Mouse (Mus musculus) limb, embryonic 13.5 days (tissue): Measurements from ENCODE around the gene Gm6309. TPM values are rescaled to one million over a fixed set of nuclear protein-coding genes. Genes with fewer than 3 reads are reported as not detected.
"Not testable (repeated sequence)": the region's sequence is repeated elsewhere in the genome, so short reads cannot be mapped to it uniquely, and the experiment has no call there.

Experiments used
- ATAC-seq: fragments of 200-750 bp; cut with Nextera tagmentation; 2 replicates; pipeline ENCODE4 v1.8.0; 2017; ENCODE audit warnings: low read depth, moderate number of reproducible peaks, moderate TSS enrichment; ENCODE audit not compliant: low FRiP score
- H3K27ac ChIP-seq: fragments of 300-500 bp; sonication (generic); 2 replicates; pipeline ENCODE4 v1.5.1; 2015; ENCODE audit warnings: inconsistent platforms, mild to moderate bottlenecking, moderate library complexity
- H3K27me3 ChIP-seq: fragments of 300-500 bp; sonication (generic); 2 replicates; pipeline ENCODE4 v1.6.1; 2015; ENCODE audit warnings: mild to moderate bottlenecking, inconsistent platforms
- H3K36me3 ChIP-seq: fragments of 300-500 bp; sonication (generic); 2 replicates; pipeline ENCODE4 v1.6.1; 2015; ENCODE audit warnings: inconsistent platforms, mild to moderate bottlenecking, moderate library complexity
- H3K4me1 ChIP-seq: fragments of 300-500 bp; sonication (generic); 2 replicates; pipeline ENCODE4 v1.6.1; 2015; ENCODE audit warnings: inconsistent platforms
- H3K4me2 ChIP-seq: fragments of 300-500 bp; sonication (generic); replicated peaks from 2 replicates; pipeline ENCODE4 v1.6.1; 2015; ENCODE audit warnings: inconsistent platforms, mild to moderate bottlenecking, moderate library complexity
- H3K4me3 ChIP-seq: fragments of 300-500 bp; sonication (generic); 2 replicates; pipeline ENCODE4 v1.5.1; 2015; ENCODE audit warnings: moderate library complexity, mild to moderate bottlenecking, inconsistent platforms
- H3K9ac ChIP-seq: fragments of 300-500 bp; sonication (generic); 2 replicates; pipeline ENCODE4 v1.6.1; 2015; ENCODE audit warnings: mild to moderate bottlenecking, inconsistent platforms
- H3K9me3 ChIP-seq: fragments of 300-500 bp; sonication (generic); 2 replicates; pipeline ENCODE4 v1.6.1; 2016; ENCODE audit warnings: inconsistent platforms
- whole genome bisulfite sequencing: fragments of 180-500 bp; shearing (Covaris S2); methylation state at CpG from one replicate; pipeline ENCODE4 v1.1.7; 2015; 5-methylcytosine and 5-hydroxymethylcytosine counted together
- polyA plus RNA-seq: library from polyadenylated mRNA; unstranded; fragments of >200 nt; fragmentation: Nextera tagmentation; extraction: Ambion mirVana; gene quantifications from 2 replicates; pipeline ENCODE4 v1.2.1, GENCODE M21; 2015

Gm6309 gene
- polyA plus RNA-seq = not detected in 2 replicates

DNA sequence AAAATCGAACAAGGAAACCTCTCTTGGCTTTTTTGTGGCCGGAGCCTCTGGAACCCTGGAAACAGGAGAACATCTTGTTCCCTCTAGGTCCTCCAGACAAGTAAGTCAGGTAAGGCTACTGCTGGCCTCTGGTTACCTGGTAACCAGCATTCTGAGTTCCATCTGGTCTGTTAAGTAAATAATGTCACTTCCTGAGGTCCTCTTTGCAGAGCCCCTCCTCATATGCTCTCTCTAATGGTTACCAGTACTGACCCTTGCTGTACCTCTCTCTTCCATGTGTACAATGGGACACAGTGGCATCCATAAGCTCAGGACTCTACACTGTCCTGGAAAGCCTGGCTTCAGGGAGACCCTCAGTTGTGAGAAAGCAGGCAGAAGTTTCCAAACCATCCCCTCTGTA is at the start of gene Gm6309:
Gm6309 (minus strand) TSS at position 101 of the 400 bp plus-strand sequence.
- H3K4me3 ChIP-seq, H3K27me3 ChIP-seq, H3K27ac ChIP-seq, H3K4me1 ChIP-seq, H3K9me3 ChIP-seq, H3K36me3 ChIP-seq, H3K4me2 ChIP-seq, ATAC-seq, H3K9ac ChIP-seq: not testable (repeated sequence)
- 78% methylated on average over 2 of the region's 2 CpGs for WGBS

DNA sequence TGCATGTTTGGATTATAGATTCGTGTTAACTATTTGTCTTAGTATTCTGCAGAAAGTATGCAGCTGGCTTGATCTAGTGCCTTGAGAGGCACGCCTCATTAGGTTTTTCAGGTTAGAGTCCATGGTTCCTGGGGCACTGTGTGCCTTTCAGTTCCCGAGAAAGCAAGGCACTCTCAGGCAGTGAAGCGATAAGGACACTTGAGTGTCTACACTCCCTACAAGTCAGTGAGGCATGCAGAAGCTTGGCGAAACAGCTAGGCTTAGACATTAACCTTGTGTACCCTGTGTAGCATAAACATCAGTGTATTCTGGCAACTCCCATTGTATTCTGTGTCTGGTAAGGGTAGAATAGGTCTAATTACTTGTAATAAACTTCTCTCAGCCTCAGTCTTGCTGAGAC is 35.0 kb upstream of the Gm6309 start:
- Histone ChIP-seq H3K9ac (no peak overlapping the region), H3K27ac (no peak overlapping the region), H3K36me3 (peaks cover 87% of the 10 kb centered on the region), H3K4me2 (no peak overlapping the region), H3K4me3 (no peak overlapping the region), H3K27me3 (no peaks in the 10 kb centered on the region), H3K4me1 (no peaks in the 10 kb centered on the region), H3K9me3 (peaks cover 13% of the 10 kb centered on the region)
- 91% methylated on average over 5 of the region's 5 CpGs for WGBS
- ATAC-seq = no peak

DNA sequence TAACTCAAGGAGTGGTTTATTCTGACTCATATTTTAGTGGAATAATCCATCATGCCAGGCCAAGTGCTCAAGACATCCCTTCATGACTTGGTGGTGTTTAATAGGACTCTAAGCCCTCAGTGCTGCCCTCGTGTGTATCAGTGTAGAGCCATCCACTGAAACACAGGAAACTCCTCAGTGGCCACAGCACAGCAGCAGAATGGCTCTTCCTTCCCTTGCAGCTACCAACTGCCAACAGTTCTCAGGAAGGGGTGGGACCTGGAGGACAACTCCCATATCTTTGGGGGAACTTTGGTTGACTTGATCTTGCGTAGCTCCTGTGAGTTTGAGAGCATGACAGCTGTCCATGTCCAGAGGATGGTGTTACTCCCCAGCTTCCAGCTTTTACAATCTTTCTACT is 33.4 kb upstream of the Gm6309 start:
- no peak overlapping the region for H3K27ac ChIP-seq
- WGBS = 86% methylated on average over 2 of the region's 2 CpGs
- no peak for ATAC-seq
- no peak overlapping the region for H3K4me2 ChIP-seq
- H3K4me3 ChIP-seq = no peak overlapping the region
- H3K9ac ChIP-seq = no peak overlapping the region
- H3K27me3 ChIP-seq = no peaks in the 10 kb centered on the region
- peaks cover 15% of the 10 kb centered on the region for H3K9me3 ChIP-seq
- H3K36me3 ChIP-seq = peaks cover 74% of the 10 kb centered on the region
- no peaks in the 10 kb centered on the region for H3K4me1 ChIP-seq

DNA sequence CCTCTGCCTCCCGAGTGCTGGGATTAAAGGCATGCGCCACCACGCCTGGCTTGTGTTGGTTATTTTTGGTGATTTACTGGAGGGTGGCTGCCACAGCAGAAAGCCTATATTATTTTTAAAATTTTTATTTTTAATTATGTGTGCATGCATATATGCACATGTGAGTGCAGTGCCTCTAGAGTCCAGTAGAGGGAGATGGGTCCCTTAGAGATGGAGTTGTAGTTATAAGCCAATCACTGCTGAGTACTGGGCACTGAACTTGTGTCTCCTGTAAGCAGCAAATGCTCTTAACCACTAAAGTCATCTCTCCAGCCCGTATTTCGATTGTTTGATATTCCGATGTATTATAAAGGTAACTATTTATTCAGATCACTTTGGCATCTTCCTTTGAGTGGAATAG is 30.1 kb upstream of the Gm6309 start:
- H3K4me1 ChIP-seq = no peaks in the 10 kb centered on the region
- no peak overlapping the region for H3K4me3 ChIP-seq
- H3K9me3 ChIP-seq = peaks cover 15% of the 10 kb centered on the region
- WGBS = 96% methylated on average over 6 of the region's 6 CpGs
- no peak overlapping the region for H3K27ac ChIP-seq
- H3K36me3 ChIP-seq = peaks cover 41% of the 10 kb centered on the region
- H3K9ac ChIP-seq = no peak overlapping the region
- no peaks in the 10 kb centered on the region for H3K27me3 ChIP-seq
- no peak overlapping the region for H3K4me2 ChIP-seq
- ATAC-seq = no peak

DNA sequence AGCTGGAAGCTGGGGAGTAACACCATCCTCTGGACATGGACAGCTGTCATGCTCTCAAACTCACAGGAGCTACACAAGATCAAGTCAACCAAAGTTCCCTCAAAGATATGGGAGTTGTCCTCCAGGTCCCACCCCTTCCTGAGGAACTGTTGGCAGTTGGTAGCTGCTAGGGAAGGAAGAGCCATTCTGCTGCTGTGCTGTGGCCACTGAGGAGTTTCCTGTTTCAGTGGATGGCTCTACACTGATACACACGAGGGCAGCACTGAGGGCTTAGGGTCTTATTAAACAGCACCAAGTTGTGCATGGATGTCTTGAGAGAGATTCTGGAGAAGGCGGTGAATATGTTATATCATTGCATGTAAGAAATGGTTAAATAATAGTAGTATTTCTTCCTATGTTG is 29.0 kb upstream of the Gm6309 start:
- H3K27me3 ChIP-seq = no peaks in the 10 kb centered on the region
- H3K27ac ChIP-seq = no peak overlapping the region
- H3K4me1 ChIP-seq = no peaks in the 10 kb centered on the region
- H3K4me3 ChIP-seq = no peak overlapping the region
- H3K9ac ChIP-seq = no peak overlapping the region
- no peak for ATAC-seq
- H3K36me3 ChIP-seq = peaks cover 30% of the 10 kb centered on the region
- H3K4me2 ChIP-seq = no peak overlapping the region
- 80% methylated on average over 2 of the region's 2 CpGs for WGBS
- H3K9me3 ChIP-seq = peaks cover 15% of the 10 kb centered on the region

DNA sequence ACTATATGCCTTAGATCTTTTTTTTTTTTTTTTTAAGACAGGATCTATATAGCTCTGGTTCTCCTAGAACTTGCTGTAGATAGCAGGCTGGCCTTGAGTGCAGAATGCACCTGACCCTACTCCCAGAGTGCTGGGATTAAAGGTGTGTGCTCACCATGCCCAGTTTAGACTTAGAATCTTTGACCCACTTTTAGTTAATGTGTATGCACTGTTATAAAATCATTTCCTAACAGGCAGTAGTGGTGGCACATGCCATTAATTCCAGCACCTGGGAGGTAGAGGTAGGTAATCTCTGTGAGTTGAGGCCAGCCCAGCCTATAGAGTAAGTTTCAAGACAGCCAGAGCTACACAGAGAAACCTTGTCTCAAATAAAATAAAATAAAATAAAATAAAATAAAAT is 28.6 kb upstream of the Gm6309 start:
- ATAC-seq = no peak
- peaks cover 26% of the 10 kb centered on the region for H3K36me3 ChIP-seq

DNA sequence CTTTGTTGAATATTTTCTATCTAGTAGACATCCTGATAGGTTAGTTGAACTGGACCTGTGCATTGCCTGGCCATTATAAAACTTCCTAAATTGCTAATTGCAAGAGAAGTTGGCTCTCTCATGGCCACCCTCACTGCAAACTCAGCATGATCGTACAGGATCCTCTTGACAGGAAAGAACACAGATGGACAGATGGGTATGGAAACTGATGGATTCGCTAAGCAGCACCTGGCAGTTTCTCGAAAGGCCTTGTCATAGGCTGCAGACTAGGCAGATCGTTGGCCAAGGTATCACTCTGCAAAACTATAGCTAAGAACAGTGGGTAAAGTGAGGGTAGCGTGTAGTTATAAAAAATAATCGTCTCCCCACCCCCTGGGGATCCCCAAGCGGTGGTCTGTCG is 22.8 kb upstream of the Gm6309 start:
- 81% methylated on average over 8 of the region's 8 CpGs for WGBS
- Histone ChIP-seq H3K9me3 (no peaks in the 10 kb centered on the region), H3K4me2 (no peak overlapping the region), H3K27ac (no peak overlapping the region), H3K9ac (no peak overlapping the region), H3K27me3 (no peaks in the 10 kb centered on the region), H3K4me1 (no peaks in the 10 kb centered on the region), H3K4me3 (no peak overlapping the region), H3K36me3 (no peaks in the 10 kb centered on the region)
- ATAC-seq = no peak

More for the DNA sequence above, 28.6 kb upstream of the Gm6309 start:
- Histone ChIP-seq H3K9ac (no peak overlapping the region), H3K4me2 (no peak overlapping the region), H3K4me1 (no peaks in the 10 kb centered on the region), H3K27me3 (no peaks in the 10 kb centered on the region), H3K27ac (no peak overlapping the region), H3K4me3 (no peak overlapping the region), H3K9me3 (peaks cover 15% of the 10 kb centered on the region)

DNA sequence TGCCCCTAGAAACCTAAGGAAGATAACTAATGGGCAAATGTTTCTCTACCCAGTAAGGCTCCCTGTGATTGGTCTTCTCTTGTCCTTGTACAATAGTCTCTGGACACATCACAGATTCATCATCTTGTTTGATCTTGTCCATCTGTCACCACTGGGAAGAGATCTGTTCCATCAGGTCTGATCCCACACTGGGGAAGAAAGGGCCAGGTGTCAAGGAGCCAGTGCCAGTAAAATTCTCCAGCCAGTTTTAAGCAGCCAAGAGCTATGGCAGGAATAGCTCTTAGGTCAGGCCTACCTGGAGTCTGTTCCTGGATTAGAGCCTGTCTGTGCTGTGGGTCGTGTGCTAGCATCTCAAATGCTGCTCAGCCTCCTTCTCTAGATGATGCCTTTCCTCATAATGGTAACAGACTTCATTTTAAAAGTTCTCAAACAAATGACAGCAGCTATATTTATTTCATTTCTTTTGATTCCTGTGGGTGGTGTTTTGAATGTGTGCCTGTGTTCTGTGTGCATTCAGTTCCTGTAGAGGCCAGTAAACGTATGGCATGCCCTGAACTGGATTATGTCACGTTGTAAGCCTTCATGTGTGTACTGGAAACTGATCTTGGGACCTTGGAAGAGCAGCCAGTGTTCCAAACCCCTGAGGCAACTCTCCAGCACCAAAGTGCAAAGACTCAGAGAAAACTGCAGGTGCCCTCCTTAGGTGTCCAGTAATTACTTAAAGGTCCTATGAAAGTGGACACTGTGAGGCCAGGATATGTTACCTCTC is 20.2 kb upstream of the Gm6309 start:
- H3K27me3 ChIP-seq = no peaks in the 10 kb centered on the region
- no peaks in the 10 kb centered on the region for H3K4me1 ChIP-seq
- no peak overlapping the region for H3K9ac ChIP-seq
- H3K27ac ChIP-seq = no peak overlapping the region
- H3K36me3 ChIP-seq = no peaks in the 10 kb centered on the region
- H3K4me3 ChIP-seq = no peak overlapping the region
- H3K9me3 ChIP-seq = no peaks in the 10 kb centered on the region
- WGBS = 56% methylated on average over 3 of the region's 3 CpGs
- H3K4me2 ChIP-seq = no peak overlapping the region
- no peak for ATAC-seq

DNA sequence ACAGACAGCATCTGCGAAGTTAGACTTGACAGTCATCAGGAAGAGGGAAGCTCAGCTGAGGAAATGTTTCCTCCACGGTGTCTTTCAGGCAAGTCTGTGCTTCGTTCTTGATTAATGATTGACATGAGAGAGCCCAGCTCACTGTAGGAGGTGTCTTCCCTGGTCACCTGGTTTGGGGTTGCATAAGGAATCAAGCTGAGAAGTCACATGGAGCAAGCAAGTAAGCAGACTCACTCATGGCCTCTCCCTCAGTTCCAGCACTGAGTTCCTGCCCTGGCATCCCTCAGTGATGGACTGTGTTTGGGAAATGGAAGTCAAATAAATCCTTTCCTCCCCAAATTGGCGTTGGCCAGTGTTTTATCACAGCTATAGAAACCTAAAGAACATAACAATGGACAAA is 19.6 kb upstream of the Gm6309 start:
- Histone ChIP-seq H3K36me3 (no peaks in the 10 kb centered on the region), H3K4me3 (no peak overlapping the region), H3K9ac (no peak overlapping the region), H3K4me2 (no peak overlapping the region), H3K9me3 (no peaks in the 10 kb centered on the region; the same call in 1 of the 2 replicates), H3K27ac (no peak overlapping the region), H3K4me1 (no peaks in the 10 kb centered on the region), H3K27me3 (no peaks in the 10 kb centered on the region)
- ATAC-seq = no peak
- 71% methylated on average over 4 of the region's 4 CpGs for WGBS

DNA sequence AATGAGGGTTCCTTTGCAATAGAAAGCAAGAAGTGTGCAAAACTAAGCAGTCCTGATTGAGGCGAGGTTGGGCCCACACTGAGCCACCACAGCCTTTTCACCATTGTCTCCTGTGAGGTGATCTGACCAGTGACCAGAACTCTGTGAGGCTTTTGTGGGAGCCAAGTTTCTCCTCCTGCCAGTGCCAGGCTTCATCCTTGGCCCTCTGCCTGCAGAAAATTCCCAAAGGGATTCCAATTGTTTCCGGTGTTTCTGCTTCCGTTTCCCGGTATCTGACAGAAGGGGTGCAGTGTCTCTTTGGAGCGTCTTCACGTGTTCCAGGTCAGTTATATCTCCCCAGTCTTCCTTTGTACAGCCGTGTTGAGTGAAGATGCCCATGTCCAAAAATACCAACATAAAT is 18.2 kb upstream of the Gm6309 start:
- Histone ChIP-seq H3K4me1 (no peaks in the 10 kb centered on the region), H3K4me3 (no peak overlapping the region), H3K27me3 (no peaks in the 10 kb centered on the region), H3K9me3 (no peaks in the 10 kb centered on the region; the same call in 1 of the 2 replicates), H3K4me2 (no peak overlapping the region), H3K9ac (no peak overlapping the region), H3K27ac (no peak overlapping the region), H3K36me3 (no peaks in the 10 kb centered on the region)
- no peak for ATAC-seq
- 87% methylated on average over 7 of the region's 7 CpGs for WGBS

DNA sequence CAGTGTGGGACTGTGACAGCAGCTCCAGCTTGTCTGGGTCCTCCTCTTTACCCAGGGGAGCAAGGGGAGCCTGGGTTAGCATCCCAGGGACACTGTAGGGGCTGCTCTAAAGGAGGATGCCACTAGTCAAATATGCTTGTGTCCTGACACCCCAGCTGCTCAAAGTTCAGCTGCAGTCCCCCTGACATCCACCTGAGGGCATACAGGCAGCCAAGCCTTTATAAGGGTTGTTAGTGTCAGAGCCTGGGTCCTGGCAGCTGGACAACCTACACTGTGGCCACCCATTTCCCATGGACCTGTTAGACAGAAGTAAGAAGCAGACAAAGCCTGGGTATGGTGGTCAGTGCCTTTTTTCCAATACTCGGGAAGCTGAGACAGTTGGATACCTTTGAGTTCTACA is 17.6 kb upstream of the Gm6309 start:
- Histone ChIP-seq H3K4me3 (no peak overlapping the region), H3K36me3 (no peaks in the 10 kb centered on the region), H3K27ac (no peak overlapping the region), H3K4me2 (no peak overlapping the region), H3K9me3 (no peaks in the 10 kb centered on the region; the same call in 1 of the 2 replicates), H3K27me3 (no peaks in the 10 kb centered on the region), H3K9ac (no peak overlapping the region), H3K4me1 (no peaks in the 10 kb centered on the region)
- 82% methylated on average over 1 of the region's 1 CpGs for WGBS
- ATAC-seq = no peak

DNA sequence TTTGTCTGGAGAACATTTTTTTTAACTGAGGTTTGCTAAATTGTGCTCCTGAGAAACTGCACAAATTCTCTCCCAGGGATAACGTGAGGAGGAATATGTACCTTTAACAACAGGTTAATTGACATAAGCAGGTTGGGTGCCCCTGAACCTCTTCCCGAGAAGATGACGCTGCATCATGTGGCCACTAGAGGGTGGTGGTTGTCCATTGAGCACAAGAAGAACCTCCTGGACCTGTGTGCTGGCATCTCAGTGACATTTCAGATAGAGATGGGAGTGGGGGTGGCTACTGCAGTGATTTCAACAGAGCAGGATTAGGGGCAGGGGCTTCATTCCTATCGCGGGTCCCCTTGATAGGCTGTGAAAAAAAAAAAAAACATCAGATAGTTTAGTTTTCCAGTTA is 16.9 kb upstream of the Gm6309 start:
- not testable (repeated sequence) for H3K4me1 ChIP-seq, H3K4me3 ChIP-seq, H3K27me3 ChIP-seq, H3K36me3 ChIP-seq, H3K27ac ChIP-seq, H3K4me2 ChIP-seq, ATAC-seq, H3K9ac ChIP-seq, H3K9me3 ChIP-seq
- WGBS = 28% methylated on average over 5 of the region's 5 CpGs

DNA sequence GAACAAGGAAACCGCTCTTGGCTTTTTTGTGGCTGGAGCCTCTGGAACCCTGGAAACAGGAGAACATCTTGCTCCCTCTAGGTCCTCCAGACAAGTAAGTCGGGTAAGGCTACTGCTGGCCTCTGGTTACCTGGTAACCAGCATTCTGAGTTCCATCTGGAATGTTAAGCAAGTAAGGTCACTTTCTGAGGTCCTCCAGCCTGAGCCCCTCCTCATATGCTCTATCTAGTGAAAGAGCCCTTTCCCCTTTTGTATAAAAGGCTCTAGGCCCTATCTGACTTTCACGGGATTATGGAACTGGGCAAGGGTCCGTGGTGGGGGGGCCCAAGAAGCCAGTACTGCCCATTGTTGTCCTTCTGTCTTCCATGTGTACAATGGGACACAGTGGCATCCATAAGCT is 14.7 kb upstream of the Gm6309 start, which contains the start of gene 1700001J03Rik:
1700001J03Rik (minus strand) TSS at position 101 of the 400 bp plus-strand sequence.
- ATAC-seq, H3K27ac ChIP-seq, H3K4me1 ChIP-seq, H3K27me3 ChIP-seq, H3K4me3 ChIP-seq, H3K9me3 ChIP-seq, H3K4me2 ChIP-seq, H3K36me3 ChIP-seq, H3K9ac ChIP-seq: not testable (repeated sequence)
- 82% methylated on average over 4 of the region's 4 CpGs for WGBS
